Mouse (Mus musculus) yolk sac, embryonic 10.5 days (tissue): Measurements from ENCODE around the gene Gm29427.
"Not testable (repeated sequence)": the region's sequence is repeated elsewhere in the genome, so short reads cannot be mapped to it uniquely, and the experiment has no call there.

Experiments
- DNase-seq: peaks from one replicate; pipeline ENCODE4 v3.0.0-alpha.2; 2017; ENCODE audit warnings: low spot score

Gene Gm29427

DNA sequence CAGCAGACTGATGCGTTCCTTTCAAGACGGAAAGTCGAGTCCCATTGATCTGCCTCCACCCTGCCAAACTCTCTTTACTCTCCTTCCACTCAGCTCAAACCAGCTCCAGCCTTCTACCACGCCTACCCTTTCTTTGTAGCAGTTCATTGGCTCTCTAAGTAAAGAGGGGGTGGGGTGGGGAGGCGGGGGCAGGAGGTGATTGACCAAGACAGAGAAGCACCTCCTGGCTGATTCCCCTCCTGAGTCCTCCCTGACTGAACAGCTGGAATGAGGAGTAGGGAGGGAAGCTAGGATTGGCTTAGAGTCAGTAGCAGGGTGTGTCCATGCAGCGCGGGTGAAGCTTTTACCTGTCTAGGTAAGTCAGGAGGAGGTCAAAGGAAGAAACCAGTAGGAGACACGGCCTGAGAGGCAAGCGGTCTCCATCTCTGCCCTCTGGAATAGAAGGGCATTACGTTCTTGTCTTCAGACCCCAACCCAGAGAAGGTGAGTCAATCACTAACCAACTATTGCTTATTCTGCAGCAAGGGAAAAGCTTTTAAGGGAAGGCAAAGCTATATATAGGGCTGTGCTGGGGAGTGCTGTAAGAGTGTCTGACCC, 16.2 kb upstream of the Gm29427 start, which contains the start of gene AA986860:
Gene AA986860, plus strand, starts transcription at position 236 of the 597 bp plus-strand sequence.
- peak; percentile 93 for DNase-seq

DNA sequence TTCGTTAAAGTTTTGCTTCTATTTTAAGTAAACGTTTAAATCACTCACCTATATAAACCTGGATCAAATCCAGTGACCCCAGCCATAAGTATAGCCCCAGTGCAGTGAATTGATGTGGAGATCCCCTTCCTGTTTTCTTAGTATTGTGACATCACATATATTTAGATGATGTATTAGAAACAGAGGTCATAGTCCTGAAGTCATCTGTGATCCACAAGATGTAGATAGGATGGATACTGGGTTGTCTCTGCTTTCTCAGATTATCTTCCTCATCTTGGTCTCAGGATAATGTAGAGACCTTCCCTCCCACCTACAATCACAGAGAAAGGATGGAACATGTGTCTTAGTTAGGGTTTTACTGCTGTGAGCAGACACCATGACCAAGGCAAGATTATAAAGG, 13.6 kb upstream of the Gm29427 start, which contains the start of gene Pfkfb2:
Gene Pfkfb2, minus strand, starts transcription at position 101 of the 400 bp plus-strand sequence.
- DNase-seq: no peak

DNA sequence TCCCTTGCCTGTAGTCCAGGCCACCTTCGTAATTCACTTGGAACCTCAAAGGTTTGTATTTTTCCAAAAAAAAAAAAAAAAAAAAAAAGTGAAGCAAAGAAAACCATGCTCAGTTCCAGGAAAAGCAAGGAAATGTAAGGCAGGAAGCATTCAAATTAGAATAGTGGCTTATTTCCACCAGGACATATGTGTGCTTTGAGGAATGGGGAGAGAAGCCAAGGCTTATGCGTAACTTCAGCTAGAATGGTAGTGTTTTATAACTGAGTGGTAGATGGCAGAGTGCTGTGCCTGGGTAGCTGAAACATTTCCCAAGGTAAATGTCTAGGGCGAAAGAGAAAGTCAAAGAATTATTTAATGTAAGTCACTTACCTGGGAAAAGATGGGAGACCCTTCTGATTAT, 13.1 kb upstream of the Gm29427 start:
- DNase-seq: no peak

DNA sequence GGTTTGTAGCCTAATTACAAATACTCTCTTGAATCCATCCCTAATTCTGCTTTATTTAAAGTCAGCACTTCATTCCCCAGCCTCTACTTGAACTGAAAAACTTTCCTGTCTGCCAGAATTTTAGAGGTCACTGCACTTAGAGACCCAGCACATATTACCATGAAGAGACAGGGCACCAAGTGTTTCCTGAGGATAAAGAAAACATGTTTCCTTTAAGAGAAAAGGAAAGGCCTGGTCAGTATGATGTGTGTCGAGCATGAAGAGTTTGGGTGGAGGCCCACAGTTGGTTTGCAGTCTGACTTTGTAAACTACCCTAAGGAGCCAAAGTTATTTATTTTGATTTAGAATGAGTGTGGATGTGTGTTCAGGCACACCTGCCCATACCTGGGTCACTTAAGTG, 12.5 kb upstream of the Gm29427 start:
- DNase-seq: no peak

DNA sequence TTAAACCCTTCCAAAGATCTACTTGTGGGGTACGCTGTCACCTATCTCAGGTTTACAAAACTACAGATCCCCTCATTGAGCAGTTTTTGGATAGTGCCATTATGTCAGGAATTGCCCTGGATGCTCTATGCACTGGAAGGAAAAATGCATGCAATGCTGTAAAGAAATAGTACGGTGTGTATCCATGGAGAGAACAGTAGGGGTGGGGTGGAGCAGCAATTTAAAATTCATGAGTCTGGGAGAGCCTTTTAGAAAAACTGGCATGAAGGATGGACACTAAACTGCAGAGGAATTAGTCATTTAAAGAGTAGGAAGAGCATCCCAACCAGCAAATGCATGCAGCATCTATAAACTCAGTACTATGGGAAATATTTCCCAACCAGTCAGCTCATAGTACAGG, 10.8 kb upstream of the Gm29427 start:
- no peak for DNase-seq

DNA sequence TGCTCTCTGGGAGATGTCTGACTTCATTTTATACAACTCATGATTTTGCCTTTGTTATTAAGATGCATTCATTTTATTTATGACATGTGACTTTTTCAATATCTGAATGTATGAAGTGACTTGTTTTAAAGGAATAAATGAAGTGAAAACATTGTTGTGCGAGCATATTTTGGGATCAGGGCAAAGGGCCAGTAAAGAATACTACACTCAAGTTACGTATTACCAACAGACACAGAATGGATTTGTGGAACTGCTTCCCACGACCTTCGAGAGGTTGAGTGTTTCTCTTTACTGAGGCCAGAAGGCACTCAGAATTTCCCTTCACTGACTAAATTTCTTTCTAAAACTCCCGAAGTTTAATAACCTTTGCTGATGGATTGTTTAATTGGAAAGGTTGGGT, 8.6 kb upstream of the Gm29427 start:
- DNase-seq: no peak

DNA sequence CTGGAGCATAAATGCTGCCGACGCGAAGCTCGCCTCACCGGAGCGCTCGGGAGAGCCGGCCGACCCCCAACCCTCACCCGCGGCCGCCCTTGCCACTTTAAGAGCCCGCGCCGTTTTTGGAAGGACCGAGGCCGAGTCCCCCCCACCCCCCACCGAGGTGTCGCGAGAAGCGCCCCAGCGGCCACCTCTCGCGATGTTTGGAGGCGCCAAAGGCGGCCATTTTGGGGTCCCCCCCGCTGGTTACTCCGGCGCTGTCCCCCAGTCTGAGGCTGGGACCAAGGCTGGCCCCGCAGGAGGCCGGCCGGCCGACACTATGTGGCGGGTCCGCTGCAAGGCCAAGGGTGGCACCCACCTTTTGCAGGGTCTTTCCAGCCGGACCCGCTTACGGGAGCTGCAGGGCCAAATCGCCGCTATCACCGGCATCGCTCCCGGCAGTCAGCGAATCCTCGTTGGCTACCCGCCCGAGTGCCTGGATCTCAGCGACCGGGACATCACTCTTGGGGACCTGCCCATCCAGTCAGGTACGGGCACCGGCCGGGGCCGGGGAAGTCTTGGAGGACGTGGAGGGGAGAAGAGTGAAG, 1.8 kb upstream of the Gm29427 start, which contains the start of gene Yod1:
Gene Yod1, plus strand, starts transcription at position 37 of the 581 bp plus-strand sequence.
- peak; percentile 90 for DNase-seq

DNA sequence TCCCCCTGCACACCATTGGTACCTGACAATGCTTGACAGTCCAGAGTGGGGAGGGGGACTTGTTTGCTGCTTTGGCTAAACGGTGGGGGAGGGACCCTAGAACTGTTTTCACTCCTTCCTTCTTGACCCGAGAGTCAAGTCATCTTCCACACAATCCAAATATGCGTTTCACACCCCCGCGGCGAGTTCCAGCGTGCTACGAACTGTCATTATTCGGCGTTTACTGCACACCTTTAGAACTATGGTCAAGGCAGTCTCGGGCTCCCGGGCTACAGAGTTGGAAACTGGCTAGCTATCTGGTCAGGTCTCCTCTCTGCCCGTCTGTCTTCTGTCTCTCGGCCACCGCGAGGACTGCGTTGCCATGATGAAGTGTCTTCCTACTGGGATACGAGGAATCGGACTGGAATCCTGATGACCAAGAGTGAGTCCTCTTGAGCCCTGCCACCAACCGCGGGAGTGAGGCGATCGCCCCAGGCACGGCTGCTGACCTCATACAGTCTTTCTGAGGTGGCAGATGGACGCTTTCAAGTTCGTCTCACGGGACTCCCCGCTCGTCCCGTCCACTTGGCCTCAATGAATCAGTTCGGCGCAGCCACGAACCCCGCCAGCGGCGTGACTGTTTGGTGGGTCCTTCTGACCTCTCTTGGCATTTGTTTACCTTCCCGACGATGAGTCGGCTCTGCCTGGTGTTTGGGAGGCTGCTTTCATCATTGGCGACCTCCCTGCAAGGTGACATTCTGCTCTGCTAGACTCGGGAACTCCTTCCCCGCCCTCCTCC, 1.1 kb upstream of the Gm29427 start:
- no peak for DNase-seq

DNA sequence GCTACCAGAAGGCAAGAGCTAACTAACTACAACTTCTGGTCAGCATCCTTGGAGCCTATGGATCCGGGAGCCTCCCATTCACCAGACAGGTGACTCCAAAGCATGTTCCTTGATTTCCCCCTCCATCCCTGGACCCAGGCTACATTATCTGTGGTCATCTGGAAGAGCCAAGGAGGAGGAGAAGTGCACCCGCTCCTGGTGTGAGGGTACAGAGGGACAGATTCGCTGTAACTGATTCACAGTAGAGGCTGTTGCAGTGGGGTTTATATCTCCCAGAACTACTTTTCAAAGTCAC, 566 bp upstream of the Gm29427 start:
- DNase-seq: no peak

DNA sequence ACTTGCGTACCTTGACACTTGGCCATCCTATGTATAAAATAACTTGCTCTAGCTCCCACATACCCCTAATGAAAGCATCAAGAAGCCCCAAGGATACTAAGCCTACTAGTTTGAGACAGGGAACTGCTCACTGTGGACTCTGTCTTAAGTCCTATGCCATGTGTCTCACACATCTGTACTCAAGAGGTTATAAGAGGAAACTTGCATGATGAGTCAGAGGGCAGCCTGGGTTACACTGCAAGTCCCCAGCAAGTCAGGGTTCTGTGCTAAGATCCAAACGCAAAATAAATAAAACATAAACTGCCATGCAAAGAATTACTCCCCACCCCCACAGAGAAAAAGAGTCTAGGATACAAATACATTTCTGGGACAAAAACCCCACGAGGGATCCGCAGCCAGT, 1.6 kb downstream of the Gm29427 start:
- no peak for DNase-seq

DNA sequence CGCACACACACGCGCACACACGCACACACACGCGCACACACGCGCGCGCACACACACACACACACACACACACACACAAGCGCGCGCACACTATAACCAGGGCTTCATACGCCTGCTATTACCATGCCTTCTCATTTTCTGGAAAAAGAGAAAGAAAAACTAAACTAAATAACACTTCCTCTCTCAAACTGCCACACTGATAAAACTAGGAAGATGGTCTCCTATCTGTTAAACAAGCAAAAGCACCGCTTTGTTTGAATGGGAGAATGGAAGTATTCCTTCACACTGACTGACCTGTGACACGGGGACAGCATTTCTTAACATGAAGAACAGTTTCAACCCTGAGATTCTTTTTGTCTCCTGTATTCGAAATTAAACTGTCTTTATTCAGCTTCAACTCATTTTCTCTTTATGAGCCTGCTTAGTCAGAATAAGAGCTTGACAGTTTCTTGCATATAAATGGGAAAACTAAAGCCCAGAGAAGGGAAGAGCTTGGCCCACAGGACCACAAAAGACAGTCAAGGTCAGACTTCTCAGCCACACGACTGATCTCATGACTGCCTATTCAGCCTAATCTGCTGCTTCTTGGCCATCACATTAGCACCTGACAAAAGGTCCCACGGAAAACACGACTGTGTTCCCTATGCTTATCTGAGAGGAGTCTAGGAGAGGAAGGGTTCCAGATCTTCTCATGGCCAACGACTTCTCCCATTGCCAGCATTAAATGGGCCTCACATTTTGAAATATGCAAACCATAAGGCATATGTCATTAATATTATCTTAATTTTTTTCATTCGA, 5.1 kb downstream of the Gm29427 start:
- DNase-seq: no peak

DNA sequence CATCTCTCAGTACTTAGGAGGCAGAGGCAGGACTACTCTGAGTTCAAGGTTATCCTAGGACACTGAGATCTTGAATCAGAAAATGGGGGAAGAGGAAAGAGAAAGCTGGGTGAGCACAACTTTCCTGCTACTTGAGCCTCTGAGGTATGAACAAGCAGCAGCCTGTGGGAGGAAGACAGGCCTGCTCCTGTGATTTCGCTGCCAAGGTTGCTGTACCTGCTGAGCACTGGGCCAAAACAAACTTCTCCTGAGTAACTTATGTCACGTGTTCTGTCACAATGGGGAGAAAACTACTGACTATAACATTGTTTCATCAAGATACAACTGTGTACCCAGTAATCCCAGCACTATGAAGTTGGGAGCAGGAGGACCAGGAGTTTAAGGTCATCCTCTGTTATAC, 12.0 kb downstream of the Gm29427 start:
- DNase-seq: no peak

DNA sequence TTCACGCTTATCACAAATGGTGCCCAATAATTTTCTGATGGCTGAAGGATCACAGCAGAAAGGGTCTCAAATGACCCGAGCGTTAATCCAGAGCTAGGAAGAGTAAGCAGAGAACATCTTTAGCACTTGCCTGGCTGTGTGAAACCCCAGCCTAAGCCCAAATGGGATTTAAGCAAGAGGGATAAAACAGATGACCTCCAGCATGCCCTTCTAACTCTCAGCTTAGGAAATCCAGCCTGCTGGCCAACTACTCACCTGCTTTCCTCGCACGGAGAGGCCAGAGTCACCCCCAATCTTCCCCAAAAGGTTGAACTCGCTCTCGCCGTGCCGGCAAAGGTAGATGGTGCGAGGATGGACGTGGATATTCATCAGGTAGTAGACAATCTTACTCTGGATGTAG, 13.6 kb downstream of the Gm29427 start:
- DNase-seq: no peak

DNA sequence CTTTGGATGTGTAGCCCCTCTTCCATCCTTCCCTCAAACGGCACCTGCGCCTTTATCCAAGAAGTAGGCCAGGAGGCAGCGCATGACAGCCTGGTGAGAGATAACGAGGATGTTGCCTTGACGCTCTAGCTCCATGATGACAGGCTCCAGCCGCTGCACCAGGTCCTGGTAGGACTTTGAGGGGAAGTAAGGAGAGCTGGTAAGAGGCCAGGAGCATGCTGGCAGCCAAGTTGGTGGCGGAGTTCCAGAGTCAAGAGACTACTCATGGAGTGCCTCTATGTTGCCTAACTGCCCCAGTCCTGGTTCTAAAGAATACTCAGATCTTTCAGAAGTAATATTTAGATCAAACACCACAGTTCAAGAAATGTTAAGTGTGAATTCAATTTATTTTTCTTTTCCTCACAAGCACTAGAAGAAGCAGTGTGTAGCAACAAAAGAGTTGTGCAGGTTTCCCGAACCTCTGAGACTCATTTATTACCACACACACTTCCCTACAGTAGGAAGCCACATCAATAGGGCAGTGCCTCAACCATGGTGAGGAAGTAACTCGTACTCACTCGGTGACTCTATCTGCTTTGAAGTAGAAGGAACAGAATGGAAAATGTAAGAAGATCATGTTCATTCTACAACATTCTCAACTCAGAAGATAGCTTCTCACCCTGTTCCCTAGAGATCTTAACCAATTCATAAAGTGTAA, 15.5 kb downstream of the Gm29427 start:
- no peak for DNase-seq

DNA sequence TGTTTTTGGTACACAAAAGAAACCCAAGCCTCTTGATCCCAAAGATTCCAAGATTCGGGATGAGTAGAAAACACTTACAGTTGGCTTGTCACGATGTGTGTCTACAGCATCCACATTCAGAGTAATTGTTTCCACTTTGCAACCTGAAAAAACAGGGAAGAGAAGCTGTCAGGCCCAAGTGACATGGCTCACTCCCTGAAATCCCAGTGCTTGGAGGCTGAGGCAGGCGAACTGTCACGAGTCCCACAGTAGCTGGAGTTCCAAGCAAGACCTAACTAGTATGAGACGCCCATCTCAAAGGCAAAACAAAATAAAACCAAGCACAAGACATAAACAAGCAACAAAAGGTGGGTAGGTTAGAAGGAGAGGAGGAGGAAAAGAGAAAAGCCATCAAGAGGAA, 17.0 kb downstream of the Gm29427 start:
- no peak for DNase-seq

DNA sequence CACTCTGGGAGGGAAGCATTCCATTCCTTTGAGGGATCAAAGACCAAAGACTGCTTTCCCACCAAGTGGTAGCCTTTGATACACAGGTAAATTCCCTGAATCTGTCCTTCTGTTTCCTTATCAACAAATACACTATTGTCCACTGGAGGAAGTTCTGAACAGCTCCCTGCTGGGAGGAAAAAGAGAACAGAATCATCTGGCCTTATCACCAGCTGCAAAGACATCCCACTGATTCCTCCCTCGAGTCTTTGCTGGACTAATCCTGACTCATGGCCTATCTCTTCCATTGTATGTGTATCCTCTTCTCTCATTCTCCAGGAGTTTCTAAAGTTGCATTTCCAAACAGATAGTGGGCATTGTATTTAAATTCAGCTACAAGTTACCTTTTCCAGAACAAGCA, 31.7 kb downstream of the Gm29427 start:
- DNase-seq: no peak

DNA sequence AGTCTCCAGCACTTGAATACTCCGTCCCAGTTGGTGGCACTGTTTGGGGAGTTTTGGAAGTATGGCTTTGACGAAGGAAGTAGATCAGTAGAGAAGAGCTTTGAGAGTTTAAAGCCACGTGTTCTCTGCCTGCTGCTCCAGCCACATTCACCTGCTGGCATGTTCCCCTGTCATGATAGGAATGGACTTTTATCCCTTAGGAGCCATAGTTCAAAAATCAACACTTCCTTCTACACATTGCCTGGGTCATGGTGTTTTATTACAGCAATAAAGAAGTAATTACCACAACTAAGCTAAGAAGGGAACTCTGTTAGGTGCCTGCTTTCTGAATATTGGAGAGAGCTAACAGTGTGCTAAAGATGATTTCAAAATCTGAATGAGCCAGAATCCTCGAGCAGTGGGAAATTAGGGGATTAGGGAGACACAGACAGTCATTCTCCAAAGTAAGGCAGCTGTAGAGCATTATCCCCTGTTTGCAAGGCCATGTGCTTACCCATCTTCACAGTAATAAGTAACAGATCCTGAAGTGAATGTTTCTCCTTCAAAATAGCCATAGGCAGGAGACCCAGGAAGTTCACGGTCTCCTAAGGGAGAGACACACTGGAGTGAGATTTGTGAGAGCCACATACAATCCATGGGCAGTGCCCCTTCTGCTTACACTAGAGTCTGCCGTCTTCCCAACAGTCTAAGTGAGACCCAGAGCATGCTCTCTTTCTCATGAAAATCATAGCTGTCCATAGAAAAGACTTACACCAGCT, 33.8 kb downstream of the Gm29427 start:
- no peak for DNase-seq

DNA sequence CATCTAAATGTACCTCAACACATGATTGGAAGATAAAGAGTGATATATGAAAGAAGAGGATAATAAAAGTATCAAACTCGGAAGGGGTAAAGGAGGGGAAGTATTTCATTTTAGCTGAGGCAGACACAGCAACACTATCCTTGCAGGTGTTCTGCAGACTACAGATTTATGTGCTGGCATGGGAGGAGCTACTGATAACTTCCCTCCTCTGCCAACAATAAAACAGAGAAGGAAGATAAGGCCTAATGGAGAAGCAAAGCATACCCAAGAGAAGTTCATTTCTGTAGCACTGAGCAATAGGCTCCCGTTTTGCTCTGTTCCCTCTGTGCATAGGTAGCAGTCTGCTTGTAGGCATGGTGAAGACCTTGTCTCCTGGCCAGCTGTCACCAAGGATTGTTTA, 34.5 kb downstream of the Gm29427 start:
- no peak for DNase-seq

DNA sequence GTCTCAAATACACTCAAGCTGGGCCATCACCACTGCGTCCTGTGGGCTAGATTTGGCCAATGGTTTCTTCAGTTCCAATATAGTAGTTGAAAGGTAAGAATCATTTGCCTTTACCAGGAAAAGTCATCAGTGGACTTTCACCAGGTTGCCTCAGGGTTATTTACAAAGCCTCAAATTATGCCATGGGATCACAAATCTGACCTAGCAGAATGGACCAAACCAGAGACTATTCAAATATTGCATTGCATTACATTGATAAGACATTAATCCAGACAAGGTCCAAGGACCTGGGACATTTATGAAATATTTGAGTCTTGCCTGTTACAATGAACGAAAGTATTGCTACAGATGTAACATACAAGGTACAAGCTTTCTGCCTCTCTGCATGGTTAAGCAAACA, 37.0 kb downstream of the Gm29427 start:
- no peak for DNase-seq

DNA sequence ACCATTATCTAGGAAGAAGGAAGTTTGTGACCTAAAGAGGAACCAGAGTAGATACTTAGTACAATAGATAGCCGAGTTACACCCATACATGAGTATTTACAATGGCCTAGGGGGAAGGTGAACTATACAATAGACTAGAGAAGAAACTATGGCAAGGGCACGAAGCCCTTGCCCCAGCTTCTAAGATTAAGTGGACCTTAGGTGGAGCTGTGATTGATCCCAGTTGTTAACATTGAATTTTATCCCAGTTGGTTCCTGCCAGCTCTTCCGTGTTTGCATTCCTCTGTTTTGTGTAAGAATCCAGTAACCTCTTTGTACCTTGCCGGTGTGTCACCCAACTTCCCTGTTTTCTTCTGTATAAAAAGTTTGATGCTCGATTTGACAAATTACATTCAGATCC, 52.0 kb downstream of the Gm29427 start:
- not testable (repeated sequence) for DNase-seq

DNA sequence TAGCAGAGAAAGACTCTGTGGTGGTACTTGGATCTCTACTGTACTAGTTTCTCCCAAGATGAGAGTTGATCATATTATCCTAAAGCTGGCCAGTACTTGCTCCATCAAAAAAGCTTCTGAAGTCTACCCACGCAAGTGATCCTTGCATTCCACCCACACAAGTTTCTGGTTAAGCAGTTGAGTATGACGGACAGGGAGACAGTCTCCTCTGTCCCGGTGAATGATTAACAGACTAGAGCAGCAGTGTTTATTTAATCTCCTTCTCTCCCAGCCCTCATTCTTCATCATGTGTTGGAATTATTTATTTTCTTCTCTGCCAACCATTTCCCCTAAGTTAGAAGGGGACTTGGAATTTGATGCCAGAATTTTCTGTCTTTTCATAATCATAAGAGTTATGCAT, 54.1 kb downstream of the Gm29427 start, which contains the start of gene C4bp:
Gene C4bp, minus strand, starts transcription at position 179 of the 400 bp plus-strand sequence.
- DNase-seq: peak; percentile 27
